Mouse (Mus musculus): ENCODE measurements at regions not wholly inside any gene's neighbourhood (a gene's known extent, or its start where the extent isn't known, plus 50 kb on each side); places are given as distances from the start of the nearest gene placed in this dataset.

DNA sequence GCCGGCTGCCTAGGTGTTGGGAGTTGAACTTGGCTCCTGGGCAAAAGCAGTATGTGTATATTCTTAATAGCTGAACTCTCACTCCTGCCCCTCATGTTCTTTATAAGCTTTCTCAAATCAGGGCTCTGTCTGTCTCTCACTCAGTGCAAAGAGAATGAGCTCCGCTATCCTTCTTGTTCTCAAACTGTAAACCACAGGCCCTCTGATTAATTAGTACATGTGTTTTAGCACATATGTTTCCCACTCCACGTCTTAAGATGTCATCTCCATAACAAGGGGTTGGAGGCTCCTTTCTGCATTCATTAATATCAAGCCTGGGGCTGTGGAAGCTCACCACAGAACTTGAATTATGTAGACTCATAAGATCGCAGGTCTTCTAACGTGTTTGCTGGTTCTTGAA, 104.7 kb downstream of the Nsun3 start:
- DNase-seq (ENCODE audit: low spot score): no peak

DNA sequence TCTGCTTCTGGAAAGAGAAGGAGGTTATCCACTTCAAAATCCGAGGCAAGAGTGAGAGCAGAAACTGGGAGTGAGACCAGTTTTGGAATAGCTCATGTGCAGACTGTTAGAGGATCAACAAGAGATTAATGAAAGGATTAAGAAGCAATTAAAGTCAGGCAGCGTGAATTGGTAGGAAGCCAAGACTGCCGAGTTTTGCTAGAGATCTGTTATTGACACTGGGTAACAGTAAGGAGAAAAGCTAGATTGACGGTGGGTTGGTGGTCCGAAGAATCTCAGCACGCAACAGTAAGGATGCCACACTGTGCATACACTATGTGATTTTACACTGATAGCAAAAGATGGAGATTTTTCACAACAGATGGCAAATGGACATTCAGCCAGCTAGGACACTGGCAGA, 109.8 kb downstream of the Nsun3 start:
- DNase-seq (ENCODE audit: low spot score): no peak

DNA sequence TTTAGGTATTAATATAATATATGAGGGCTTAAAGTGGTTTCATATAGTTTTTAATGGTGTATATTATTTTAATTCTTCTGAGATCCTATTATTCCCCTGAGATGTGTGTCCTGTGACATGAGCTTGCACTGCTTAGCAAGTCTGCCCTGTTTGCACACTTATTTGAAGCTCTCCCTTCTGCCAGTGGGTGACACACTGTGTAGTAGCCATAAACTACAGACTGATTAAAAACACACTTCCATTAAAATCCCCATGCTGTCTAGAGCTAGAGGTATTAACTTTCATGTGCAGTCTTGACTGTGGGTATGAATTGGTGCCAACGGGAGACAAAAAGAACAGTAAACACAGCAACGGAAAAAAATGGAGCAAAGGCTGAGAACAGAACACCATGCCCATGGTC, 129.2 kb downstream of the Nsun3 start:
- DNase-seq (ENCODE audit: low spot score): no peak

DNA sequence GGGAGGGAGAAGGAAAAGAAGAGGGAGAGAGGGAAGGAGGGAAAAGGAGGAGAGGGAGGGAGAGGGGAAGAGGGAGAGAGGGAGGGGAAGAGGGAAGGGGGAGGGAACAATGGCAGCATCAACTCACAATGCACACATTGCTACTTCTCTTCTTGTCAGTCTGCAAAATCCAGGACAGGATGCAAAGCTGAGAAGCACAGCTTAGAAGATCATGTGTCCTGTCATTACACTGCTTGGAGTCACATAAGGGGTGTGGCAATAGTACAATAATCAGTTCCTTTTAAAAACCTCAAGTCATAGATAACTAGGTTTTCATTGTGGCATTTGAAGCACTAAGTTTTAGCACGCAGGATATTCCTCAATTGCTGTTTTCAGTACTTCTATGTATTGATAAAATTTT, 132.2 kb downstream of the Nsun3 start:
- DNase-seq (ENCODE audit: low spot score): no peak

DNA sequence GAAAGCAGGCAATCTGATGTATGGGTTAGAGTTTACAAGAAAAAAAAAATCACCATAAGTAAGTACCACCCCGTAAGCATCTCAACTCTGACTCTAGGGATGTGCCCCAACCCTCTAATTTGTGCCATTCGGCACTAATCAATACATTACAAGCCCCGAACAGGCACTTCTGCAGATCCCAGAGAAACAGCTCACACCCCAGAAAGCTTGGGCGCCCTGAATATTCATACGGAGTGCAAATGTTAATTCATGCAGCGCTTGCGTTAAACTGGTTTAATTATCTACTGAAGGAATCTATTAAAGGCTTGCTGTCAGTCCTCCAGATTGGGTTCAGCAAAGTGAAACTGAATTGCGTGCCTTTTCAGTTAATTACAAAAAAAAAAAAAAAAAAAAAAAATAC, 132.8 kb downstream of the Nsun3 start:
- no peak for DNase-seq (ENCODE audit: low spot score)

DNA sequence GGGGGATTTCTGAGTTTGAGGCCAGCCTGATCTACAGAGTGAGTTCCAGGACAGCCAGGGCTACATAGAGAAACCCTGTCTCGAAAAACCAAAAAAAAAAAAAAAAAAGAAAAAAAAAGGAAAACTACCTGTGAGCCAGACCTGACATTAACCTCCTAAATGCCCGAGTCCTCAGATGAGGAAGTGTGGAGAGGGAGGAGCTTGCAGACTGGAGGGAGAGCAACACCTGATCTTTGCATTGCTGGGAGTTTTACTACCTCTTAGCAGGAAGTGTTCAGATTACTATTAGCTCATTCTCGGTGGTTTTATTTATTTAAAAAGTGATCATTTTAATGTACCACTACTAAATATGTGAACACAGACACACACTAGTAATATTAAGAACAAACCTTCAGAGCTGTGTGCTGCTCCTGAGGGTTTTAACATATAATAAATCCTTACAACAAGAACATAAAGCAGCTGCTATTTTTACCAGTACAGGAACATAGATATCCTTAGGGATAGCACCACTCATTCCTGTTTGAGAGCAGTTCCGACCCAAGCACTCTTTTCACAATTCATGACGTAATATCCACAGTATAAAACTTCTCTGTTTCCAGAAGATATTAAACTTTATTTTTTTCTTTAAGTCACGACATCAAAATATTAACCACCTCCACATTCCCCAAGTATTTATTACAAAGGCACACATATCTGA, 133.7 kb downstream of the Nsun3 start:
- DNase-seq (ENCODE audit: low spot score): no peak

DNA sequence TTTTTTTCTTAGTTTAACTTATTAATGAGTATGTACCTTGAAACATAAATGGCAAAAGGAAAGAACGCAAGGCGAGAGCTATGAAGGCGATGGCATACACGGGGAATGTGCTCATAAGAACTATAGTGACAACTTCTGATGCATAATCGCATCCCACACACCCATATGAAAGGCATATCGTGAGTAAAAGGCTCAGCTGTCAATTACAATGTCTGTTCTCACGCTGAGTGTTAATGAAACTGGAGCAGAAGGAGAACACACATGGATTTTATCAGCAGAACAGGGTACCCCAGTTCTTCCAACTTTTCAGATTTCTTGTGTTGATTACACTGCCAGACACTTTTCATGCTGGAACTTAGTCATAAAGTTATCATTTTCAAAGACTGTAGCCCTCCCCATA, 135.8 kb downstream of the Nsun3 start:
- DNase-seq (ENCODE audit: low spot score): no peak

DNA sequence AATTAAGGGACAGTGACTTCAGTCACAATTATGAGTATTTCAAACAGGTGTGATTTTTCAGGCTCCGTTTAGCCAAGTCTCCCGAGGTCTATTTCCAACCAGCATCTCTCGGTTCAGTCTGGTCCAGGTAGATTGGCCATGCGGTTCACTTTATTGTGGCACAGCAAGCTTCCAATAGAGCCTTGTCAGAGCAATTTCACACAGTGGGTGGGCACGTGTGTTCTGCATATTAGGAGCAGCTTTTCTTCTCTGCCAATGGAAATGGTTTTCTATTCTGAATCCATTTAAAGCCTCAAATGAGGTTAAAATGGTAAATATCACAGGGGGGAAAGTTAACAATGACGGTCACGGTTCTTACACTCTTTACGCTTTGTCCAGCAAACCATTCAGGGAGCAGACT, 138.3 kb downstream of the Nsun3 start:
- DNase-seq (ENCODE audit: low spot score): no peak

DNA sequence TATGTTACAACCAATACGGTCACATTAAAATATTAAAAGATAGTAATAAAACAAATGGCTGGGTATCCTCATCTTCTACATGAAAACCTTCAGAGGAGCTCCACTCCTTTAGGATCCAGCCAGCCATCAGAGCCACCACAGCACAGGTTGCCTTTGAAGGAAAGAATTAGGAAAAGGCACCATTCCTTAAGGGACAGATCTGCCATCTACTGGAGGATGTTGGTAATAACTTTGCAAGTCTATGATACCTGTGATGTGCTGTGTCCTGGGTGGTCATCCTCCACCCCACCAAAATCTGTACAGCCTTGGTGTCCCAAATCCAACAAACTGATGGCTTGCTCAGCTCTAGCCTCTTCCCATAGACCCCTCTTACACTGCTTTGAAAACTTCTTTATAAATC, 140.5 kb downstream of the Nsun3 start:
- peak; percentile 15 for DNase-seq (ENCODE audit: low spot score)

DNA sequence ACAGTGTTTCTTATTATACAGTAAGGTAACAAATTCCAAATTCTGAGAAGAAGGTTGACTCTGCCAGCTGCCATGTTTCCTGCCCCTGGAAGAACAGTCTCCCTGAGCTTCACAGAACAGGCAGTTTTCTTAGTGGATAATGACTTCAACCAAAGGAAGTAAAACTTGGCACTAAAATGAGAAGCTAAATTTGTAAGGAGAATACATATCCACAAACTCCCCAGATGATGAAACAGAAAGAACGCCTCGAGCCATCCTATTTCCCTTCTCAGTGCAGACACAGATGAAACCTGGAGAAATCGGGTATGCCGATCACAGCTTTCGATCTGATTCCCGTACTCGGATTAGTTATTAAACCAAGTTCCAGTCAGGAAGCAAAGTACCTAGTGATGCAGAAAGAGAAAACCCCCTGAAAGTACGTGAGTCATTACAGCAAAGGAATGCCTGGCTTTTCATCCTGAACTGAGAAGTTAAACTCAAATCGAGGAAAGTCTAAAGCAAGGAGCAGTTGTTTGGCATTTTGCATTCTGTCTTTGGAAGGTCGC, 143.7 kb downstream of the Nsun3 start:
- DNase-seq (ENCODE audit: low spot score): no peak

DNA sequence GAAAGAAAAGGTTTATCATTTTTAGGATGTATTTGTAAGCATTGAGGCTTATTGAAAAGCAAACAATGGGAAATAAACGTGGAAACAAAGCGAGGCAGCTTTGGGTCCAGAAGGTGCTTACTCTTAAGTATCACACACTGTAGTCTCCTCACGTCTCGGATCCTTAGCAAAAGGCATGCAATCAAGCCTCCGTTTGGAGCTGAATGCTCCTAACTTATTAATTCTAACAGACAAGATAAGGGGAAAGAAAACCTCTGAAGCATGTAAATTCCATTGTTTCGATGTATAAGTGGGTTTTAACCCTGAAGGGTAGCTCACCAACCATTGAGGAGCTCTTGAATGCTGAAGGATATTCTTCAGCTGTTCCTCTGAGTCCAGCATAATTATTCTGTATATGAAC, 162.7 kb downstream of the Nsun3 start:
- DNase-seq (ENCODE audit: low spot score): no peak

DNA sequence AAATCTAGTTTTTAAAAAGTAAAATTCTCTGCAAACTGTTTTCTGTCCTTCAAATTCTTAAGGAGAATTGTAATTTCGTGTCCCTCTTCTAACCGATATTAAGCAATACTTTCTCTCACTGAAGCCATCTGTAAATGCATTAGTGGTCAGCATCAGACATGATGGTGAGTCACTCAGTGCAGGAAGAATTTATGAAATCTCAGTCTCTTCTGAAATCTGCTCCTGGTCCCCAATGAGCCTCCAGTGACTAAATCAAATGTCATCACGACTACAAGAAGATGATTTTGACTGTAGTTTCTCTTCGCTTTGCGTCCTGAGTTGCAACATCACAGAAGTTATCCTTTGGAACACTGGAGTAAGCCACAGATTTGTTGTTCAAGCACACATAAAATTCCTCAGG, 175.7 kb downstream of the Nsun3 start:
- no peak for DNase-seq (ENCODE audit: low spot score)

DNA sequence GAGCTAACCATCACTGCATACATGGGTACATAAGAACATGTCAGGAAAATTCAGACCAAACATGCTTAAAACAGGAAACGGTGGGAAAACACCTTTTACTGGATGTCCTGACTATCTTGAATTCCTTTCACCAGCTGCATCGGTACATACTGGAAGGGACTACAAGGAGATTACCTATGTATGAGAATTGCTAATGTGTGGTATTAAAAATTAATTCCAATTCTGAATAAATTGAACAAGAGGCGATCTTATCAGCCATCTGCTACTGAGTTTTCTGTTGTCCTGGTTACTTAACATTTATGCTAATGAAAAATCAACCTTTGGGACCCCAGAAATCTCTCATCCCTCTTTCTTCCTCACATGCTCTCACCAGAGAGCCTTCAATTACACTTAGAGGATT, 178.0 kb downstream of the Nsun3 start:
- no peak for DNase-seq (ENCODE audit: low spot score)

DNA sequence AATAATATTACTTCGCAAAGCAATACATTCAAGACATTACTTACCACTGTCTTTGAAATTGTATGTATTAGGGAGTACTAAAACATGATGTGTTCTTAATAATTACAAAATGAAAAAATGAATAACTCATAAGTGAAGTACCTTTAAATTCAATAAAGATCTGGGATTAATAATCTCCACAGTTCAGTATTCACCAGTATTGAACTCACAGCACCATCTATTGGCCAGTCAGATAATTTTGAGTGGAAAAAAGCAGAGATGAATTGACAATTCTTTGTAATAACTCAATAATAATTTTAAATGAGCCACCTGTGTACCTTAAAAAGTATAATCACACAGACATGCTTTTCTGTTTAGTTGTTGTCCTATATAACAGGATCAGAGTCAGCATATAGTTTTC, 180.7 kb downstream of the Nsun3 start:
- DNase-seq (ENCODE audit: low spot score): no peak

DNA sequence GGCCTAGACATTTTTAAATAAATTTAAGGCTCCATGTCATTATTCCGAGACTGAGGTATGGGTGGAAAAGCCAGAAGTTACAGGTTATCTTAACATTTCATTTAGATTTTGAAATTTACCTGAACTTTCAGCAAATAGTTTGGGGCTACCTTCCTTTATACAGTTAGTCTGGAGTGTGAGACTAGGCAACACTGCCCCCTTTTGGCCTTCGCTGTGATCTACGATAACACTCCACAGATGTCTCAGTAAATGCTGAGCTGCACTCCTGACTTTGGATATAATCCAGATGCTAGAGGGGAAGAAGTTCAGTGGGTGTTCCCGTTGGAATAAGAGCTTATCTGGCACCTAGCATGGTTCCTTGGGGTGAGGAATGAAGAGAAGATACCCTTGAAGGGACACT, 224.6 kb downstream of the Nsun3 start:
- DNase-seq (ENCODE audit: low spot score): peak; percentile 13

DNA sequence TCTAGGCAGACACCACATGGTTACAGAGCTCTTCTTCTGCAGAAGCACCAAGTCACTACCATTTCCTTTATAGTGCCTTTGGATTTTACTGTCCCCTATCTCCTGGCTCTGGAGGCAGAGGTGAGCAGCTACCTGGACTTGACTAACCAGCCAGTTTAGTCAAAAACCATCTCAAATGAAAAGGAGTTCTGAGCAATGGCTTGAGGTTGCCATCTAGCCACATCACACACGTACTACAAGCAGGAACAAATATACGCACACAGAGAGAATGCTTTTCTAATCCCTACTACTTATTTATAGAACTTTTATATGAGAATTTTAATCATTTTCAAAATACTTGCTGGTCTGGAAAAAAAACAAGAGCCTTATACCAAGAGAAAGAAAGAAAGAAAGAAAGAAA, 243.5 kb downstream of the Nsun3 start:
- DNase-seq (ENCODE audit: low spot score): no peak

DNA sequence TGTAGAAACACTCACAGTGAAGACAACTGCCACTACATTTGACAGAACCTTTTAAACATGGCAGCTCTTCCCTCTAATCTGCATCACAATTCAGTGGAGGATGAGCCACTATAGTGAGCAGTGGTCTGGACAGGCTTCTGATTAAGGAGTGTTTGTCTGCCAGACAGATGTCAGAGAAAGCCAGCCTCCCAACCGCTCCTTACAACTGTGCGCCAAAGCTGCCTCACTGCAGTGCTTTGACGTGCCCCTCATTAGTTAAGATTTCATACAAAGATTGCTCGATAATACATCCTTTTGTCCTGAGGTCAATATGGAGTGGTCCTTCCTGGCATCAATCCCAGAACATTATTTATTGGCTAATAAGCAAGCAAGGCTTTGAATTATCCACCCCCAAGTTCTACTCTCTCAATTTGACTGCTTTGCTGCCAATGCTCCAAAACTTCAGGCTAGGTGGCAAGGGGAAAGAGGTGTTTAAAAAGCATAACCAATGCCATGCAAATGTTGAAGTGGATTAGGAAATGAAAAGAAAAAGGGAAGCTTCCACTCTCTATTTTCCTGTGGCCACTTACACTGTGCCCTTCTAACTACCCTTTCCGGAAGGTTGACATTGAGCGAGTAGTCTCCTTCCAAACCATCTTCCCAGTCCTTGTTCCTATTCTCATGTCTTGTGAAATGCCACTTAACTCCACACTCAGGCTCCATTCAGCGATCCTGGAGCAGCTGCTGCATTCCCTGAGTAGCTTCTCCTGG, 248.7 kb downstream of the Nsun3 start:
- DNase-seq (ENCODE audit: low spot score): no peak

DNA sequence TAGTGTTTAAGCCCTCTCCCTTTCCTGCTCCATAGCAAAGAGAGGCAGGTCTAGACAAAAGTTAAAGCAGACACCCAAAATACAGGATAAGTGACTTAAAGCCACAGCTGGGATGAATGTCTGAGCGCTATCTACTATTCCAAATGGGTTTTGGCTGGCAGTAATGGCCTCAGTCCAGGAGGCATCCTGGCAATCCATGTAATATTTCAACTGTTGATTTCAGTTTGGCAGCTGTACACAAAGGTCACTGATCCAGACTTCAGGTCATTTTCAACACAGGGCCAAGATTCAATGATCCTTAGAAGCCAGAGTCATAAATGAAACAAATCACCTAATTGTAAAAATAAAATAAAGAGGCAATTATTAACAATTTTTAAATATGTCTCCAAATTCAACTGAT, 277.3 kb downstream of the Nsun3 start:
- DNase-seq (ENCODE audit: low spot score): no peak

DNA sequence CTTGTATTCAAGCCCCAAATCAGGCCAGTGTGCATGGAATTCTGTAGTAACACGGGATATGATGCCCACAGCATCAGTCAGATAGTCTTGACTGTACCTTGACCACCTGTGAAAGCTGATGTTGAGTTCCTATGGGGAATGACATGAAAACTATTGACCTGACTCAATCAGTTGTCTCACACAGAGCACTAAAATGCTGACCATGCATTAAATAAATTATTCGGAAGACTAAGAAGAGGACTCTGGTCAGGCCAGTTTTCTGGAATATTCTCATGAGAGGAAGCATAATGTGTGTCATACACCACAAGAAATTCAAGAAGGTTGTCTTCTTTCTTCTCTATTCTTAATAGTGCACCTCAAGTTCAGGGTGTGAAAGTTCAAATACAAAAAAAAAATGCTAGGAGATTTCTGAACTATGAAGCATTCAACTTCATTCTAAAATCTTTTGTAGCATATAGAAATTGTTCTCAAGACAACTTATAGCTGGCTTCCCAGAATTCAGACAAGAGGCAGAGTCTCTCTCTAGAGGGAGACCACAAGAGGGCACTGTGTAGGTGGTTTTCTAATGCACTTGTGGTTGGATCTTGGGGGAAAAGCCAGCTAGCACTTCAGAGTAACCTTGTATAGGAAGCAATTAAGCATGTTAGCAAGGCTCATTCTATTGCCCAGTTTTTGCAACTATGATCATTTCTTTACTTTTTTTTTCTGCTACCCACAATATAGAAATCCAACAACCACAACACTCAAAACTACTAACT, 279.7 kb downstream of the Nsun3 start:
- peak; percentile 14 for DNase-seq (ENCODE audit: low spot score)

DNA sequence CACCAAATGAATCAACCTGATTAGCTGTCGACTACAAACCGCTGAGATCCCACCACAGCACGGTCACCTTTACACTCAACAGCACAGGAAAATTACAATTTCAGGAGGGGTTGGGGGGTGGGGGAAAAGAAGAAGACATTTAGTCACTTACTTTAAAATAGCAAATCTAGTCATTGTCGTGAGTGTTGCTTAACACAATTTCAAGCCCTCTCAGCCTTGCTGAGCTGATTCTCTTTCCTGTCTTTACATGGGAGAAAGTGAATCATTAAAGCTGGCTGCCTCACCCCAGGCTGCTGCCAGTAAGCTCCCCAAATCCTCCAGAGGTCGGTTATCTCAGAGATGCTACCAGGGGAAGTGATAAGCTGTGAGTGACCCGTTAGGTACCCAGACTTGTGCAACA, 285.7 kb downstream of the Nsun3 start:
- no peak for DNase-seq (ENCODE audit: low spot score)

DNA sequence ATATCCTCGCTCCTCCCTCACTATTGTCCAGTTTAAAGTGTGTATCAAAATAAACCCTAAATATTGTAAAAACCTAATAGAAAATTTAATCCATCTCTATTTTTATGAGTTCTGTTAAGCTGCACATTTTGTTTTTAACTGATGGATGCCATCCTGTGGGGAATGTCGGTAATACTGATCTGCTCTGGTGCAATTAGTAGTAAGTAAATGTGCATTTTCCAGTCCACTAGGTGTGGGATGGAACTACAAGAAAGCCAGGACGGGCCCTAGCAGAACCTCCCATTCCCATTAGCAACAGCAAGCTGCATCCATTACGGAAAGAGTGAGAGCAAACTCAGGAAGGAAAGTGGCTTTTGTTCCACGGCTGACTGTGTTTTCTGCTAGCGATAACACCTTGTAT, 286.3 kb downstream of the Nsun3 start:
- DNase-seq (ENCODE audit: low spot score): peak; percentile 29

DNA sequence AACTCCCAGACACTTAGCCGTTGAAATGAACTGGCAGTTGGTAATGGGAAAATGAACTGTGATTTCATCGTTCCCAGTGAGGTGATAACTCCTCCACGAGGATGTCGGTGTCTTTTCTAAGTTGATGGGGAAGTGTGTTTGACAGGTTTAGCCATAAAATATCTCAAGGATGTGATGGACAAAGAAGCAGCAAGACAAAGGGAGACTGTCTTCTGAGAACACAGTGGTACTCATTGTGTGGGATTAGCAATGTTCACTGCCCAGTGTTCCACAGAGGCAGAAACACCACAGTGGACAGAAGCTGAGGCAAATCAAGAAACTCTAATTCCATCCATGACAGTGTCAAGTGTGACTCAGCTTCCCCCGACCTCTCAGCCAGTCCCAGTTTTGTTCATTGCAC, 287.9 kb downstream of the Nsun3 start:
- DNase-seq (ENCODE audit: low spot score): no peak

DNA sequence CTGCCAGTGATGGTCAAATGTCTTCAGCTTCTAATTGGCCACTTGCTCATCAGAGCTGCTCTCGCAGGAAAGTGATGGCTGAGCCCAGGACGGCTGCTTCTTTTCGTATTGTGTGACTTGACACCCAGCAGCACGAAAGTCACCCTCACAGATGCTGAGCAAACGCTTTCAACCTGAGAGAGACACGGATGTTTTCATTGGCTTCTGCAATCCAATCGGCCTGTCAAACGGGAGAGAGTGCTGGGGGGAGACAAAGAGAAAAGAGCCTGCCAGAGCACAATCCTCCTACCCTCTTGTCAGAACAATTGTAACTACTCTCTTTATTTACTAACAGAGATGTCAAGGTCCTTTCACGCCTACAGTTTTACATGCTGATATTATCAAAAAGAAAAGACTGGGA, 289.9 kb downstream of the Nsun3 start:
- no peak for DNase-seq (ENCODE audit: low spot score)

All from left cerebral cortex, adult 11 months (tissue).